Mouse (Mus musculus): ENCODE results near the gene Fancg.
A peak's percentile ranks its signal among the peaks of the same experiment; 100 is the strongest.
"Not testable (repeated sequence)": the region's sequence is repeated elsewhere in the genome, so short reads cannot be mapped to it uniquely, and the experiment has no call there.

Fancg gene

GRCm38 (mm10) chr4:43000141-43000986, 9.9 kb downstream of the Fancg start, which contains the start of gene Vcp:
TSS of gene Vcp (minus strand) at chr4:43000507.
- DNase-seq (ENCODE audit: extremely low read depth, low read depth) = peak; percentile 99

GRCm38 (mm10) chr4:42999451-43000140, 10.7 kb downstream of the Fancg start:
- peak; percentile 62 for DNase-seq (ENCODE audit: extremely low read depth, low read depth)

- no peak for DNase-seq (ENCODE audit: extremely low read depth, low read depth)
These were observed 12.3 kb downstream of the Fancg start for GRCm38 (mm10) chr4:42998022-42998421.

GRCm38 (mm10) chr4:42988296-42988695, 22.0 kb downstream of the Fancg start:
- no peak for DNase-seq (ENCODE audit: extremely low read depth, low read depth)

GRCm38 (mm10) chr4:42980467-42980866, 29.8 kb downstream of the Fancg start:
- not testable (repeated sequence) for DNase-seq (ENCODE audit: extremely low read depth, low read depth)

GRCm38 (mm10) chr4:42978062-42978461, 32.2 kb downstream of the Fancg start:
- DNase-seq (ENCODE audit: extremely low read depth, low read depth) = no peak

GRCm38 (mm10) chr4:42973868-42974267, 36.4 kb downstream of the Fancg start:
- no peak for DNase-seq (ENCODE audit: extremely low read depth, low read depth)

GRCm38 (mm10) chr4:42972952-42973351, 37.4 kb downstream of the Fancg start:
- no peak for DNase-seq (ENCODE audit: extremely low read depth, low read depth)

GRCm38 (mm10) chr4:42969304-42969703, 41.0 kb downstream of the Fancg start, which contains the start of gene 1700022I11Rik:
TSS of gene 1700022I11Rik (plus strand) at chr4:42969604.
- DNase-seq (ENCODE audit: extremely low read depth, low read depth) = no peak

- DNase-seq (ENCODE audit: extremely low read depth, low read depth) = peak; percentile 72
These were observed 45.1 kb downstream of the Fancg start for GRCm38 (mm10) chr4:42965039-42965719.

- no peak for DNase-seq (ENCODE audit: extremely low read depth, low read depth)
These were observed 46.8 kb downstream of the Fancg start for GRCm38 (mm10) chr4:42963480-42963879.

GRCm38 (mm10) chr4:42961592-42961991, 48.7 kb downstream of the Fancg start:
- no peak for DNase-seq (ENCODE audit: extremely low read depth, low read depth)

- no peak for DNase-seq (ENCODE audit: extremely low read depth, low read depth)
These were observed 50.9 kb downstream of the Fancg start for GRCm38 (mm10) chr4:42959382-42959781.

GRCm38 (mm10) chr4:42958942-42959341, 51.4 kb downstream of the Fancg start:
- DNase-seq (ENCODE audit: extremely low read depth, low read depth) = no peak

- DNase-seq (ENCODE audit: extremely low read depth, low read depth) = no peak
These were observed 52.3 kb downstream of the Fancg start for GRCm38 (mm10) chr4:42957979-42958378.

GRCm38 (mm10) chr4:42957306-42957705, 53.0 kb downstream of the Fancg start:
- no peak for DNase-seq (ENCODE audit: extremely low read depth, low read depth)

GRCm38 (mm10) chr4:42956581-42956980, 53.7 kb downstream of the Fancg start:
- DNase-seq (ENCODE audit: extremely low read depth, low read depth) = no peak

- DNase-seq (ENCODE audit: extremely low read depth, low read depth) = no peak
These were observed 55.1 kb downstream of the Fancg start for GRCm38 (mm10) chr4:42955200-42955599.

- no peak for DNase-seq (ENCODE audit: extremely low read depth, low read depth)
These were observed 56.0 kb downstream of the Fancg start for GRCm38 (mm10) chr4:42954297-42954696.

GRCm38 (mm10) chr4:42953435-42954094, 56.7 kb downstream of the Fancg start:
- no peak for DNase-seq (ENCODE audit: extremely low read depth, low read depth)

- DNase-seq (ENCODE audit: extremely low read depth, low read depth) = no peak
These were observed 57.7 kb downstream of the Fancg start for GRCm38 (mm10) chr4:42952563-42952962.

All from MEL-GATA-1-ER (cell line).